ENCODE assay signal across 9 mouse cellular contexts in genomic region chr6:55717209-55717608, GRCm38 (mm10). TPM values are rescaled to one million over a fixed set of nuclear protein-coding genes. Genes with fewer than 3 reads are reported as not detected.
DNase-seq lines count a peak whose midpoint lies in the region; ATAC-seq and TF ChIP-seq lines count a peak whose summit lies in the region.
"Had no signal": no experiment of that assay in that cellular context is flagged by ENCODE, and none has a peak within 500 bp of the region (broad histone marks: within the 10 kb centered on the region; RNA-seq: fewer than 3 reads in every experiment).

No protein-coding gene starts in this region.

- H3K36me3 ChIP-seq in liver, embryonic 12.5 days: no peaks in the 10 kb centered on the region
- no peaks in the 10 kb centered on the region for H3K36me3 ChIP-seq in kidney, embryonic 16.5 days (ENCODE audit: insufficient read depth, low read length)
- H3K36me3 ChIP-seq in limb, embryonic 14.5 days (ENCODE audit: control insufficient read depth, insufficient read depth, low read length): no peaks in the 10 kb centered on the region

- H3K4me3 ChIP-seq in liver, embryonic 12.5 days: no peak overlapping the region
- no peak overlapping the region for H3K4me3 ChIP-seq in kidney, embryonic 16.5 days (ENCODE audit: low read length)
- H3K4me3 ChIP-seq in limb, embryonic 14.5 days (replicated peaks; ENCODE audit: low read length): no peak overlapping the region
- H3K4me3 ChIP-seq: myocyte had no signal

- H3K4me1 ChIP-seq in liver, embryonic 12.5 days: no peaks in the 10 kb centered on the region
- no peaks in the 10 kb centered on the region for H3K4me1 ChIP-seq in kidney, embryonic 16.5 days (ENCODE audit: insufficient read depth, low read length)
- no peaks in the 10 kb centered on the region for H3K4me1 ChIP-seq in limb, embryonic 14.5 days (ENCODE audit: control insufficient read depth, insufficient read depth, low read length)

- no peak overlapping the region for H3K4me2 ChIP-seq in liver, embryonic 12.5 days
- no peak overlapping the region for H3K4me2 ChIP-seq in kidney, embryonic 16.5 days (replicated peaks; ENCODE audit: low read depth, low read length)
- H3K4me2 ChIP-seq in limb, embryonic 14.5 days (replicated peaks; ENCODE audit: low read depth, low read length, severe bottlenecking): no peak overlapping the region

- TF ChIP-seq POLR2A in limb, embryonic 14.5 days (IDR thresholded peaks at IDR 0.05; ENCODE audit: borderline replicate concordance, extremely low read depth, insufficient read depth, insufficient read length): no peak

- no peaks in the 10 kb centered on the region for H3K9me3 ChIP-seq in liver, embryonic 12.5 days (replicated peaks)
- H3K9me3 ChIP-seq in kidney, embryonic 16.5 days (ENCODE audit: low read length): no peaks in the 10 kb centered on the region
- no peaks in the 10 kb centered on the region for H3K9me3 ChIP-seq in limb, embryonic 14.5 days (ENCODE audit: control insufficient read depth, low read length)

- ATAC-seq in liver, embryonic 12.5 days: no peak
- peak; percentile 61; the same call in 1 of the 2 replicates for ATAC-seq in kidney, embryonic 16.5 days (ENCODE audit: low FRiP score, low TSS enrichment)
- no peak for ATAC-seq in limb, embryonic 14.5 days (ENCODE audit: low FRiP score, low read depth)

- no peaks in the 10 kb centered on the region for H3K27me3 ChIP-seq in liver, embryonic 12.5 days (replicated peaks)
- no peaks in the 10 kb centered on the region for H3K27me3 ChIP-seq in kidney, embryonic 16.5 days (ENCODE audit: insufficient read depth, low read length)
- no peaks in the 10 kb centered on the region for H3K27me3 ChIP-seq in limb, embryonic 14.5 days (ENCODE audit: control insufficient read depth, insufficient read depth, low read length)

- H3K9ac ChIP-seq in liver, embryonic 12.5 days: no peak overlapping the region
- no peak overlapping the region for H3K9ac ChIP-seq in kidney, embryonic 16.5 days (replicated peaks; ENCODE audit: low read length)
- no peak overlapping the region for H3K9ac ChIP-seq in limb, embryonic 14.5 days (ENCODE audit: low read depth, low read length, severe bottlenecking)

- 21% methylated on average over 5 of the region's 5 CpGs for WGBS in liver, embryonic 12.5 days (ENCODE audit: insufficient replicate concordance)
- WGBS in kidney, embryonic 16.5 days: 33% methylated on average over 5 of the region's 5 CpGs
- WGBS in limb, embryonic 14.5 days: 34% methylated on average over 5 of the region's 5 CpGs

- peak; percentile 57 for DNase-seq in liver
- peak; percentile 26 for DNase-seq in cerebellum, adult 11 months
- peak; percentile 53 to 73 for DNase-seq in frontal cortex, postnatal 25 days (ENCODE audit: low spot score in 2 of 2)
- peak; percentile 31 for DNase-seq in limb, embryonic 14.5 days (ENCODE audit: low spot score)
- peak; percentile 22 for DNase-seq in retina, adult 2 months (ENCODE audit: low read depth, low spot score)
- peak; percentile 42 to 64 for DNase-seq in urinary bladder, postnatal 36 days (ENCODE audit: low spot score in 2 of 2)

- H3K27ac ChIP-seq in liver, embryonic 12.5 days: no peak overlapping the region
- H3K27ac ChIP-seq in kidney, embryonic 16.5 days (ENCODE audit: low read length): no peak overlapping the region
- H3K27ac ChIP-seq in limb, embryonic 14.5 days (replicated peaks; ENCODE audit: low read depth, low read length): no peak overlapping the region

RNA-seq across cellular contexts. Expression of gene Neurod6, which starts 36.1 kb away (rescaled TPM):
- not detected in 2 replicates for polyA plus RNA-seq in liver, embryonic 12.5 days (2016; fragmentation: Nextera tagmentation; extraction: Ambion mirVana)
- not detected in 2 replicates for polyA plus RNA-seq in kidney, embryonic 16.5 days (2015; fragmentation: Nextera tagmentation; extraction: Ambion mirVana)
- 0.19 and 1.3 TPM in 2 replicates for polyA plus RNA-seq in limb, embryonic 14.5 days (2012; rRNA removed)
- not detected in 2 replicates for polyA plus RNA-seq in limb, embryonic 14.5 days (2014; fragmentation: Nextera tagmentation; extraction: Ambion mirVana)
- polyA plus RNA-seq: myocyte had no signal
